Mouse (Mus musculus): ENCODE measurements around the gene Glp2r.

The Glp2r gene

DNA sequence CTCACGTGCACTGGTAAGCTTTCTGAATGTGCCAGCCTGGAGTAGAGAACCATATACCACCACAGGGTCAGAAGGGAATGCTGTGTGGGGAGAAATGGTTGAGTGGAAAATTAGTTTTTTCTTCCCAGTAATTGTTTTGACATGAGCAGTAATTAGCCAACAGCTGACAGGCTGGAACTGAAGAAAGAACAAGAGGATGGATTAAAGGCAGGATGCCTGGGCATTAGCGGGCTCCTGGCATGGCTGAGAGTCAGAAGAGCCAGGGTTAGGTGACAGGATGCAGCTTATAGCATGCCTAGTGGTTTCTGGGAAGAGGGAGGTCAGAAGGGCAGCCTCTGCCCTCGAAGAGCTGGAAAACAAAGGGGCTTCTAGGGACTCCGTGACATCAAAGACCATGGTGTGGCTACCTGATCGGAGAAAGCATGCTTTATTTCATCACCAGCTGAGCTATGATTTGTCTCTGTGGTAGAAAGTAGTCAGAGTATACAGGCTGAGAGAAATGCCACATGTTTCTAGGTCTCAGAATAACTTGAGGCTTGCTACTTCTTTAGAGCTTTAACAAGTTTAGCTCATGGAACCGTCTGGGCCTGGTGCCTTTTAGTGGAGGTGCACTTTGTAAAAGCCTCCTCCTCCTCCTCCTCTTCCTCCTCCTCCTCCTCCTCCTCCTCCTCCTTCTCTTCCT lies 133.9 kb downstream of the Glp2r start:
- DNase-seq (ENCODE audit: low spot score in 2 of 2) = no peak

DNA sequence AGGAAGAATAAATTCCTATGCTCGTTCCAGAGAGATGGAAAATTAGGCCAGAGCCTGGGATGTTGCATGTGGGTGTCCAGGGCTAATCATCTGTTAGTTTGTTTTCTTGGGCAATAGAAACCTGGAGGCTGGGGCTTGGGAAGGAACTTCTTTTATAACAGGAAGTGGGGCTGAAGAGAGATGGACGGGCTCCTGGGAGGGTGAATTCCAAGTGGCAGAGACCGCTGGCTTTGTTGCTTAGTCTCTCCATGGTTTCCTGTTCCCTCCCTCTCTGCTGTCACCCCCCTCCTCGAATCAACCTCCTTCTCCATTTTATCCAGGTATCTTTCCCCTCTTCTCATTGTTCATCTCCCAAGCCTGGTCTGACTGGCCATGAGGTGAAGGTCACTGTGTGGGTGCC lies 134.8 kb downstream of the Glp2r start:
- no peak for DNase-seq (ENCODE audit: low spot score in 2 of 2)

- peak in 1 of 2 experiments; percentile 17 for DNase-seq (ENCODE audit: low spot score in 2 of 2)
These were observed 137.2 kb downstream of the Glp2r start for GRCm38 (mm10) chr11:67633620-67634229.

GRCm38 (mm10) chr11:67632906-67633305 lies 138.0 kb downstream of the Glp2r start:
- DNase-seq (ENCODE audit: low spot score in 2 of 2) = peak; percentile 12 to 39

- DNase-seq (ENCODE audit: low spot score in 2 of 2) = no peak
These were observed 142.4 kb downstream of the Glp2r start for GRCm38 (mm10) chr11:67628522-67628921.

DNA sequence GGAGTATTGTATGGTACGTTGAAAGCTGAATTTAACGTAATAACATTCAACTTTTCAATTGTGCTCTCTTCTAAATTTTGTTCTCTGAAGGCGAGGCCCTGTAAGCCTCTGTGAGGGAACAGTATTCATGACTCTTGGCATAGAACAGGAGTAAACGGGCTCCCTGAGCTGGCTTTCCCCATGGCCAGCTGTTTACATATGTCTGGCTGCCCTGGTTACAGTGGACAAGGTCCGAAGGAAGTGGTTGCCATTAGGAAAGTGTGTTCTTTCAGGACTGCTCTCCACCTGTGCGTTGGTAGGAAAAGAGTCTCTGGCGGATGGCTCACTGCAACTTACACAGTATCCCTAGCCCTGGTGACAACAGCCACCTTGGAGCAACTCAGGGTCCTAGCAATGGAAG lies 143.8 kb downstream of the Glp2r start:
- DNase-seq (ENCODE audit: low spot score in 2 of 2) = no peak

- DNase-seq (ENCODE audit: low spot score in 2 of 2) = no peak
These were observed 148.6 kb downstream of the Glp2r start for GRCm38 (mm10) chr11:67622340-67622739.

DNA sequence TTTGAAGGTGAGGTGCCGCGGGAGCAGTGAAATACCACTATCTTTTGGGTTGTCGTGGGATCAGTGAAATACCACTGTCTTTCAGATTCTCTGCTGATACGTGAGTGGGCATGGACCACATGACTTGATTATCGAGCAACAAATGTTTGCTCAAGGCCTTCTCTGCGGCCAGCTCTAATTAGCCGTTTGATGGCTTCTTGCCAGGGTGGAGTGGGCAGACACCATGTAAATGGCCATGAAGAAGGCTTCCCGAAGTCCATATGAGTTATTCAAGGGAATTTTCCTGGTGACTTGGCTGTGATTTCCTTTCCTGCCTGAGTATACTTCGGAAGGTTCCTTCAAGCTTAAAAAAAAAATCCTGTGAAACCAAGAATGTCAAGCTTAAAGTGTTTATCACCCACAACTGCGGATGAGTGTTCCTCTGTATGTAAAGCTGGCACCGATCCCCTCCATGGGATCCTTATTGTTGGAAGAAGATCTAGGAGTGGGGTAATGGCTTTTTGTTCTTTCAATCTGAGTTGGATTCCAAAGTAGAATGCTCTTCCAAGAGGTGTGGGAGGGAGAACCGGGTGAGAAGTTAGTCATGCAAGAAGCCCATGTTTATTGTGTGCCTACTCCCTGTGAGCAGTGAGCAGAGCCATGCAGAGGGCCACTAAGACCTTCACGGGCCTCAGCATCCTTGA lies 154.3 kb downstream of the Glp2r start:
- no peak for DNase-seq (ENCODE audit: low spot score in 2 of 2)

DNA sequence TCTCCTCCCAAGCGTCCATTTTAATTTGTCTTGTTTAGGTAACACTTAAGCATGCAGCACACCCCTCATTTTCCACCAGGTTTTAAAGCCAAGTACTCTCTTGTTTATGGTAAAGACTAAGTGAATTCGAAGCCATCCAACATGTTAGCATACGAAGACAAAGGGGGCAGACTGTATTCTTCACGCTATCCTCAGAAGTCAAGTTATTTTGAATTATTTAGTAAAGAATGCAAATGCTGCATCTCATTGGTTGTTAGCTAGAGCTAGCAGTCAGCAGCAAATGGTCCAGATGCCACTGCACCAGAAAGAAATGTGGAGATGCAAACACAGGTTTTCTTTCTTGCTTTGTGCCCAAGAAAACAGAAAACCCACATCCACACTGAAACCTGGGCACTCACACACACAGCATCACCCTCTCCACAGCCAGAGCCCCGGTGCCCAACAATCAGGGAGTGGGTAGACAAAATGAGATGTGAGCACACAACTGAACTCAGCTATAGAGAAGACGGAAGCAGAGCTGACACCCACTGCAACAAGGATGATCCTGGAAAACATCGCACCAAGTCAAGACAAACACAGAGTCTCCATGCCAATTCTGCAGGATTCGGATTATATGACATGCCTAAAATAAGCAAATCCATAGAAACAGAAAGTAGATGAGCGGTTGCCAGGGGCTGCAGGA lies 158.7 kb downstream of the Glp2r start:
- DNase-seq (ENCODE audit: low spot score in 2 of 2) = no peak
